Mouse (Mus musculus): ENCODE measurements at regions not wholly inside any gene's neighbourhood (a gene's known extent, or its start where the extent isn't known, plus 50 kb on each side); places are given as distances from the start of the nearest gene placed in this dataset.

- TF ChIP-seq CTCF (IDR thresholded peaks at IDR 0.05; ENCODE audit: extremely low read depth, insufficient read depth, insufficient read length, insufficient replicate concordance), result no peak
- TF ChIP-seq POLR2A (IDR thresholded peaks at IDR 0.05; ENCODE audit: low read depth, low read length), result no peak
These were observed 64.7 kb upstream of the Galnt15 start for GRCm38 (mm10) chr14:31964076-31964475.

Measured in spleen, adult 2 months (tissue).